Mouse (Mus musculus) ES-Bruce4 (cell line): ENCODE results near the gene Erp27.

Experiments
- CTCF ChIP-seq: IDR thresholded peaks from one replicate; pipeline ENCODE4 v1.8.1; 2011; ENCODE audit warnings: low read depth, low read length
- EP300 ChIP-seq: IDR thresholded peaks from 2 replicates; pipeline ENCODE4 v1.6.1; 2011; ENCODE audit warnings: low read depth, low read length; ENCODE audit not compliant: insufficient read depth
- POLR2A ChIP-seq: IDR thresholded peaks from one replicate; pipeline ENCODE4 v1.8.1; 2011; ENCODE audit warnings: low read length; ENCODE audit not compliant: insufficient read depth

GRCm38 (mm10) chr6:136889554-136889953 lies 32.4 kb downstream of the Erp27 start:
- TF ChIP-seq POLR2A (no peak), CTCF (no peak), EP300 (no peak)
